ENCODE assay signal across 29 mouse cellular contexts in the genomic region with DNA sequence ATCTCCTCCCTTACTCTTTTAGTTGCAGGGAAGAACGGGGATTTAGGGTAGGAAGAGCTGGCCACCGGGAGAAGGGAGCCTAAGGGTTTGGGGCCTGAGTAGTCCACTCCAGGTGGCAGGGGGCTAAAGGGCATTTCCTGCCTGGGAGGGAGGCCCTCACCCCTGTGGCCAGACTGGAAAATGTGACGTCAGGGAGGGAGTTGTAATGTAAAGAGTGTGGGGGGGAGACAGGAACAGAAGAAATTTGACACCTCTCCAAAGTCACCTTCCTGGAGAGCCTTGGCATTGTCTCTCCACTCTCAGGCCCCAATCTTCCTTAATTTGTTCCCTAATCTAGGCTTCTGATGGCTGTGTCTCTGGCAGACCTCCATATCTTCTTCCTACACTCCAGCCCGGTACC. TPM values are rescaled to one million over a fixed set of nuclear protein-coding genes. Genes with fewer than 3 reads are reported as not detected.
DNase-seq lines count a peak whose midpoint lies in the region; ATAC-seq and TF ChIP-seq lines count a peak whose summit lies in the region.
"Had no signal": no experiment of that assay in that cellular context is flagged by ENCODE, and none has a peak within 500 bp of the region (broad histone marks: within the 10 kb centered on the region; RNA-seq: fewer than 3 reads in every experiment).

No protein-coding gene starts in this region.

- peaks cover 19% of the 10 kb centered on the region for H3K27me3 ChIP-seq in heart, embryonic 12.5 days (replicated peaks)
- no peaks in the 10 kb centered on the region for H3K27me3 ChIP-seq in CH12.LX (replicated peaks)
- H3K27me3 ChIP-seq in limb, embryonic 10.5 days (ENCODE audit: low read depth, poor library complexity, severe bottlenecking), result peaks cover 26% of the 10 kb centered on the region

- H3K27ac ChIP-seq in heart, embryonic 12.5 days (ENCODE audit: poor library complexity, severe bottlenecking), result peak overlapping the region; percentile 55
- H3K27ac ChIP-seq in CH12.LX (ENCODE audit: insufficient read depth, low read depth), result no peak overlapping the region
- peak overlapping the region; percentile 67 for H3K27ac ChIP-seq in limb, embryonic 10.5 days
- H3K27ac ChIP-seq: forebrain, embryonic 12.5 days; kidney, postnatal 0 days; midbrain, embryonic 15.5 days; neural tube, embryonic 15.5 days had no signal

- H3K4me3 ChIP-seq in heart, embryonic 12.5 days, result no peak overlapping the region
- H3K4me3 ChIP-seq in CH12.LX (replicated peaks in 1 of 3; ENCODE audit: low read depth in 2 of 3, low read length in 2 of 3, poor library complexity in 1 of 3), result no peak overlapping the region
- 0 out of 2 replicates have a peak overlapping the region, but pooled peaks have one; percentile 1 for H3K4me3 ChIP-seq in limb, embryonic 10.5 days
- H3K4me3 ChIP-seq: forebrain, embryonic 12.5 days; midbrain, embryonic 15.5 days; neural tube, embryonic 15.5 days had no signal

- 0 out of 2 replicates have a peak, but pooled peaks have one; percentile 16 for ATAC-seq in heart, embryonic 12.5 days (ENCODE audit: insufficient number of reproducible peaks, low FRiP score)
- ATAC-seq: hindbrain, embryonic 16.5 days; intestine, embryonic 16.5 days; midbrain, embryonic 15.5 days had no signal

- TF ChIP-seq EP300 in CH12.LX (IDR thresholded peaks at IDR 0.05; ENCODE audit: low read length), result no peak

- no peaks in the 10 kb centered on the region for H3K79me2 ChIP-seq in CH12.LX (replicated peaks; ENCODE audit: control insufficient read depth, extremely low read depth, insufficient read depth, poor library complexity, severe bottlenecking)

- no peak for DNase-seq in heart, adult 11 months
- DNase-seq in CH12.LX (ENCODE audit: extremely low read depth) (no peak), NIH3T3 (ENCODE audit: low read depth) (peak; percentile 14)
- no peak for DNase-seq in limb, embryonic 10.5 days (ENCODE audit: low spot score)
- no peak for DNase-seq in cerebellum, adult 9-10 months
- no peak for DNase-seq in adrenal gland, adult 18-20 months (ENCODE audit: low spot score in 2 of 2)
- DNase-seq: adrenal gland, postnatal 10 days; B cell, adult 2 months; cerebellum, adult 9-11 months; heart, postnatal 36 days; layer of hippocampus, postnatal 36 days; lung, adult 18-20 months; lung, postnatal 14 days; spleen, adult 18-20 months; thymus, postnatal 4 days had no signal

- WGBS in heart, embryonic 12.5 days, result 4% methylated on average over 4 of the region's 4 CpGs
- 20% methylated on average over 4 of the region's 4 CpGs for WGBS in limb, embryonic 10.5 days

- H3K9me3 ChIP-seq in heart, embryonic 12.5 days (replicated peaks), result no peaks in the 10 kb centered on the region
- no peaks in the 10 kb centered on the region for H3K9me3 ChIP-seq in CH12.LX (replicated peaks; ENCODE audit: low read length)
- H3K9me3 ChIP-seq in limb, embryonic 10.5 days (replicated peaks), result no peaks in the 10 kb centered on the region
- H3K9me3 ChIP-seq: forebrain, embryonic 12.5 days; G1E; midbrain, embryonic 15.5 days; neural tube, embryonic 15.5 days had no signal

- no peak overlapping the region for H3K4me2 ChIP-seq in heart, embryonic 12.5 days
- H3K4me2 ChIP-seq in CH12.LX (ENCODE audit: insufficient read depth, low read depth, poor library complexity, severe bottlenecking), result no peak overlapping the region
- H3K4me2 ChIP-seq: forebrain, embryonic 12.5 days; midbrain, embryonic 15.5 days; neural tube, embryonic 15.5 days had no signal

- dilution Hi-C loops in CH12.LX (cut with MboI; ENCODE audit: extremely low pct_ligation_motif_present, extremely low pct_unique_long_range_greater_than_20kb, low sequenced_read_pairs), result no loop called here

- in situ Hi-C loops in CH12.LX (cut with MboI; ENCODE audit: low pct_ligation_motif_present, low pct_unique_long_range_greater_than_20kb, low sequenced_read_pairs), result no loop called here

- TF ChIP-seq CTCF in CH12.LX (conservative IDR thresholded peaks at IDR 0.05 in 1 of 2, IDR thresholded peaks at IDR 0.05 in 1 of 2; ENCODE audit: low read depth in 2 of 2, low read length in 2 of 2), result no peak

- H3K9ac ChIP-seq in heart, embryonic 12.5 days, result no peak overlapping the region
- H3K9ac ChIP-seq in CH12.LX (ENCODE audit: insufficient read depth, low read depth), result no peak overlapping the region
- H3K9ac ChIP-seq: forebrain, embryonic 12.5 days; midbrain, embryonic 15.5 days; neural tube, embryonic 15.5 days had no signal

- no peak for TF ChIP-seq POLR2A in CH12.LX (IDR thresholded peaks at IDR 0.05; ENCODE audit: low read depth, low read length)

- H3K4me1 ChIP-seq in heart, embryonic 12.5 days (replicated peaks), result peaks cover 30% of the 10 kb centered on the region
- H3K4me1 ChIP-seq in CH12.LX (ENCODE audit: control insufficient read depth in 1 of 2, insufficient read depth in 2 of 2), result peaks cover 9 to 13% of the 10 kb centered on the region in 2 experiments; a peak in 3 of 4 replicates
- H3K4me1 ChIP-seq in limb, embryonic 10.5 days, result peaks cover 39% of the 10 kb centered on the region
- H3K4me1 ChIP-seq: midbrain, embryonic 15.5 days had no signal

- H3K36me3 ChIP-seq in heart, embryonic 12.5 days, result peaks cover 42% of the 10 kb centered on the region
- peaks cover 36 to 43% of the 10 kb centered on the region in 2 experiments for H3K36me3 ChIP-seq in CH12.LX (replicated peaks in 1 of 2; ENCODE audit: control insufficient read depth in 1 of 2, insufficient read depth in 1 of 2, low read length in 1 of 2)
- peaks cover 43% of the 10 kb centered on the region for H3K36me3 ChIP-seq in limb, embryonic 10.5 days

- no peak for TF ChIP-seq RAD21 in CH12.LX (IDR thresholded peaks at IDR 0.05; ENCODE audit: low read depth, low read length)

TF ChIP-seq in CH12.LX, 34 proteins besides CTCF, POLR2A, EP300 and RAD21:
- TF ChIP-seq CHD2 (IDR thresholded peaks at IDR 0.05; ENCODE audit: low read length), result no peak
- TF ChIP-seq JUND (conservative IDR thresholded peaks at IDR 0.05; ENCODE audit: low read depth, low read length), result peak; percentile 53; the same call in 1 of the 2 replicates
- TF ChIP-seq JUN (IDR thresholded peaks at IDR 0.05; ENCODE audit: insufficient read depth, low read depth, low read length), result peak; percentile 42; the same call in 1 of the 2 replicates

RNA-seq across cellular contexts. Expression of a gene that starts 3.4 kb away (rescaled TPM):
- 1.1 and 1.4 TPM in 2 replicates for polyA plus RNA-seq in heart, embryonic 12.5 days (2016; fragmentation: Nextera tagmentation; extraction: Ambion mirVana)
- total RNA-seq in CH12.LX (2012; rRNA removed), result not detected in 2 replicates
- not detected in 2 replicates for total RNA-seq in CH12.LX (2014; rRNA removed)
- polyA plus RNA-seq in CH12.LX (2012; ENCODE audit: insufficient read length, low read depth), result not detected in 2 replicates
- polyA plus RNA-seq in limb, embryonic 10.5 days (2016; fragmentation: Nextera tagmentation; extraction: Ambion mirVana), result 1.3 and 2.5 TPM in 2 replicates
- not detected for total RNA-seq in adrenal gland, adult 18-20 months (2021)
- total RNA-seq: adrenal gland, postnatal 10 days; G1E; gastrocnemius, adult 8-10 months; granulocyte monocyte progenitor cell, adult 5-6 weeks; heart, postnatal 36 days; layer of hippocampus, adult 18-20 months; layer of hippocampus, postnatal 36 days; left cerebral cortex, postnatal 14 days; megakaryocyte-erythroid progenitor cell, adult 5-6 weeks had no signal
- polyA plus RNA-seq: forebrain, embryonic 12.5 days; G1E; hindbrain, embryonic 16.5 days; intestine, embryonic 16.5 days; kidney, postnatal 0 days; liver, adult 2 months; midbrain, embryonic 15.5 days; neural tube, embryonic 15.5 days had no signal

RNA-seq across cellular contexts. Expression of a gene that starts 11.0 kb away (rescaled TPM):
- polyA plus RNA-seq in heart, embryonic 12.5 days (2016; fragmentation: Nextera tagmentation; extraction: Ambion mirVana), result 96.5 and 103 TPM in 2 replicates
- 109 and 121 TPM in 2 replicates for total RNA-seq in CH12.LX (2012; rRNA removed)
- 65.3 and 67.2 TPM in 2 replicates for total RNA-seq in CH12.LX (2014; rRNA removed)
- polyA plus RNA-seq in CH12.LX (2012; ENCODE audit: insufficient read length, low read depth), result 104 and 105 TPM in 2 replicates
- 150 and 151 TPM in 2 replicates for polyA plus RNA-seq in limb, embryonic 10.5 days (2016; fragmentation: Nextera tagmentation; extraction: Ambion mirVana)
- 10 to 100 TPM; 84.9 to 86.7 TPM for total RNA-seq in adrenal gland, adult 18-20 months (2021)

RNA-seq across cellular contexts. Expression of a gene that starts 13.1 kb away (rescaled TPM):
- polyA plus RNA-seq in heart, embryonic 12.5 days (2016; fragmentation: Nextera tagmentation; extraction: Ambion mirVana), result 1,789 and 1,831 TPM in 2 replicates
- 432 and 456 TPM in 2 replicates for total RNA-seq in CH12.LX (2012; rRNA removed)
- 776 and 802 TPM in 2 replicates for total RNA-seq in CH12.LX (2014; rRNA removed)
- 581 and 625 TPM in 2 replicates for polyA plus RNA-seq in CH12.LX (2012; ENCODE audit: insufficient read length, low read depth)
- polyA plus RNA-seq in limb, embryonic 10.5 days (2016; fragmentation: Nextera tagmentation; extraction: Ambion mirVana), result 776 and 820 TPM in 2 replicates
- total RNA-seq in adrenal gland, adult 18-20 months (2021), result 1,000 to 10,000 TPM; 1,148 to 1,842 TPM

RNA-seq across cellular contexts. Expression of a gene that starts 25.7 kb away (rescaled TPM):
- 35.4 and 36.3 TPM in 2 replicates for polyA plus RNA-seq in heart, embryonic 12.5 days (2016; fragmentation: Nextera tagmentation; extraction: Ambion mirVana)
- 45.6 and 47.7 TPM in 2 replicates for total RNA-seq in CH12.LX (2012; rRNA removed)
- total RNA-seq in CH12.LX (2014; rRNA removed), result 32.3 and 38.5 TPM in 2 replicates
- polyA plus RNA-seq in CH12.LX (2012; ENCODE audit: insufficient read length, low read depth), result 50.9 and 52.8 TPM in 2 replicates
- 84.1 and 84.8 TPM in 2 replicates for polyA plus RNA-seq in limb, embryonic 10.5 days (2016; fragmentation: Nextera tagmentation; extraction: Ambion mirVana)
- 1 to 10 TPM; 6.9 to 7.9 TPM for total RNA-seq in adrenal gland, adult 18-20 months (2021)

RNA-seq across cellular contexts. Expression of a gene that starts 26.4 kb away (rescaled TPM):
- 0.44 and 2.5 TPM in 2 replicates for polyA plus RNA-seq in heart, embryonic 12.5 days (2016; fragmentation: Nextera tagmentation; extraction: Ambion mirVana)
- total RNA-seq in CH12.LX (2012; rRNA removed) (6.5 and 10.9 TPM in 2 replicates), CH12.LX (2014; rRNA removed) (0.47 and 0.49 TPM in 2 replicates)
- polyA plus RNA-seq in CH12.LX (2012; ENCODE audit: insufficient read length, low read depth), result 1.8 and 2.3 TPM in 2 replicates
- 7.9 and 8.2 TPM in 2 replicates for polyA plus RNA-seq in limb, embryonic 10.5 days (2016; fragmentation: Nextera tagmentation; extraction: Ambion mirVana)
- under 1 TPM; 0.19 to 0.20 TPM for total RNA-seq in adrenal gland, adult 18-20 months (2021)
- total RNA-seq: granulocyte monocyte progenitor cell, adult 5-6 weeks; liver, adult 2 months had no signal
